Mouse (Mus musculus) liver, embryonic 16.5 days (tissue): ENCODE results near the gene Naa11. TPM values are rescaled to one million over a fixed set of nuclear protein-coding genes. Genes with fewer than 3 reads are reported as not detected.

Source experiments
- ATAC-seq: fragments of 200-750 bp; cut with Nextera tagmentation; 2 replicates; pipeline ENCODE4 v1.8.0; 2017; ENCODE audit warnings: low read depth, mild to moderate bottlenecking, moderate number of reproducible peaks, moderate library complexity
- H3K27ac ChIP-seq: fragments of 300-500 bp; sonication (generic); 2 replicates; pipeline ENCODE4 v1.5.1; 2014; ENCODE audit warnings: mild to moderate bottlenecking, low read length
- H3K27me3 ChIP-seq: fragments of 300-500 bp; sonication (generic); 2 replicates; pipeline ENCODE4 v1.6.1; 2014; ENCODE audit warnings: low read depth, low read length, mixed read lengths; ENCODE audit not compliant: control insufficient read depth, insufficient read depth
- H3K36me3 ChIP-seq: fragments of 300-500 bp; sonication (generic); 2 replicates; pipeline ENCODE4 v1.6.1; 2014; ENCODE audit warnings: mild to moderate bottlenecking; ENCODE audit not compliant: control insufficient read depth, insufficient read depth
- H3K4me1 ChIP-seq: fragments of 300-500 bp; sonication (generic); 2 replicates; pipeline ENCODE4 v1.6.1; 2014; ENCODE audit warnings: low read depth, low read length, mixed read lengths; ENCODE audit not compliant: control insufficient read depth
- H3K4me2 ChIP-seq: fragments of 300-500 bp; sonication (generic); 2 replicates; pipeline ENCODE4 v1.6.1; 2014; ENCODE audit warnings: low read depth, low read length, mixed read lengths
- H3K4me3 ChIP-seq: fragments of 300-500 bp; sonication (generic); 2 replicates; pipeline ENCODE4 v1.5.1; 2014; ENCODE audit warnings: low read depth, mild to moderate bottlenecking, low read length
- H3K9ac ChIP-seq: fragments of 300-500 bp; sonication (generic); 2 replicates; pipeline ENCODE4 v1.6.1; 2014; ENCODE audit warnings: low read depth, low read length
- H3K9me3 ChIP-seq: fragments of 300-500 bp; sonication (generic); replicated peaks from 2 replicates; pipeline ENCODE4 v1.6.1; 2016; ENCODE audit warnings: low read length; ENCODE audit not compliant: control insufficient read depth
- WGBS: fragments of 180-500 bp; shearing (Covaris S2); extraction: QIAGEN DNeasy Blood & Tissue Kit; methylation state at CpG from one replicate; pipeline ENCODE4 v1.1.7; 2014; ENCODE audit not compliant: insufficient replicate concordance; 5-methylcytosine and 5-hydroxymethylcytosine counted together
- polyA plus RNA-seq: library from polyadenylated mRNA; unstranded; fragments of >200 nt; fragmentation: Nextera tagmentation; extraction: Ambion mirVana; gene quantifications from 2 replicates; pipeline ENCODE4 v1.2.1, GENCODE M21; 2015

The Naa11 gene
- not detected in 2 replicates for polyA plus RNA-seq

- WGBS = 88% methylated on average over 23 of the region's 23 CpGs
- Histone ChIP-seq H3K4me3 (no peak within 1 kb of the TSS), H3K27me3 (no peaks in the 10 kb centered on the region), H3K36me3 (no peaks in the 10 kb centered on the region), H3K4me2 (no peak within 1 kb of the TSS), H3K27ac (no peak within 1 kb of the TSS), H3K4me1 (no peaks in the 10 kb centered on the region), H3K9me3 (no peaks in the 10 kb centered on the region; the same call in 1 of the 2 replicates), H3K9ac (no peak within 1 kb of the TSS)
- ATAC-seq = no peak
Measured at GRCm38 (mm10) chr5:97392160-97392559, at the start of gene Naa11. Gene Naa11, minus strand, starts transcription at chr5:97392379.

DNA sequence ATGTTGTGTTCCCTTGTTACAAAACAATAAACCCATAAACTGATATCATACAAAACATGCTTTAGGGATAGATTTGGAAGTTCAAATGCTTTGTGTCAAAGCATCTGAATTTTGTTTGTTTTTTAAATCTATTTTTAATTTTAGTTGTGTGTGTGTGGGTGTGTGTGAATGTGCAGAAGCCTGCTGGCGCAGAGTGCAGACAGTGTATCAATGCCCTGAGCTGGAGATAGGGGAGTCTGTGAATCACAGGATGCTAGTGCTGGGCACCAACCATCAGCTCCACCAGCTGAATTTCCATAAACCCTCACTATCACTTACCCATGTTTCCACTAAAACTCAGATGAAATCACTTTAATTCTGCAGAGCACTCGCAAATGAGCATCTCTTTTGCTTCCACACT lies 40.3 kb upstream of the Naa11 start:
- H3K9me3 ChIP-seq = no peaks in the 10 kb centered on the region
- no peak overlapping the region for H3K4me2 ChIP-seq
- no peak overlapping the region for H3K4me3 ChIP-seq
- H3K9ac ChIP-seq = no peak overlapping the region
- no peak for ATAC-seq
- H3K27ac ChIP-seq = no peak overlapping the region
- no peaks in the 10 kb centered on the region for H3K4me1 ChIP-seq
- WGBS = 65% methylated on average over 2 of the region's 2 CpGs
- no peaks in the 10 kb centered on the region for H3K36me3 ChIP-seq
- H3K27me3 ChIP-seq = no peaks in the 10 kb centered on the region

- WGBS = 73% methylated on average over 9 of the region's 9 CpGs
- ATAC-seq = no peak
- Histone ChIP-seq H3K4me2 (no peak overlapping the region), H3K4me1 (no peaks in the 10 kb centered on the region), H3K36me3 (no peaks in the 10 kb centered on the region), H3K27me3 (no peaks in the 10 kb centered on the region), H3K4me3 (no peak overlapping the region), H3K9me3 (no peaks in the 10 kb centered on the region), H3K27ac (no peak overlapping the region), H3K9ac (no peak overlapping the region)
Measured at GRCm38 (mm10) chr5:97429976-97430375, 37.8 kb upstream of the Naa11 start.

- Histone ChIP-seq H3K27ac (no peak overlapping the region), H3K4me2 (no peak overlapping the region), H3K9me3 (no peaks in the 10 kb centered on the region), H3K4me3 (no peak overlapping the region), H3K4me1 (no peaks in the 10 kb centered on the region), H3K27me3 (no peaks in the 10 kb centered on the region), H3K9ac (no peak overlapping the region), H3K36me3 (no peaks in the 10 kb centered on the region)
- 71% methylated on average over 2 of the region's 2 CpGs for WGBS
- ATAC-seq = no peak
Measured at GRCm38 (mm10) chr5:97421669-97422068, 29.5 kb upstream of the Naa11 start.

DNA sequence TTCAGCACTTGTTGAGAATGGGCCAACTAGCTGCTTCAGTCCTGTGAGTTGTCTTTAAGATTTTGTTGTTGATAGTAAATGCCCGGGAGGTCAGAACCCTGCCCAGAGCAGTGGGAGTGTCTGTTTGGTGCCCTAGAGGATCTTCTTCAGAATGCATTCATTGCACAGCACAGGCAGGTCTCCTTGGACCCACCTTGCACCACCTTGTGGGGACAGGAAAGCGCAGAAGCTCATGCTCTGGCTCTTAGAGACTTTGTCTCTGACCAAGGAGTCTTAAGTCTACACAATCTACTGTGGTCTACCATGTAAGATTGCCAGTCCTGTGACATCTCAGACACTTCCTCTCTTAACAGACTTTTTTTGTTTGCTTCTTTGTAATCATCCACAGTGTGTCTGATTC lies 25.0 kb upstream of the Naa11 start:
- H3K4me3 ChIP-seq = no peak overlapping the region
- H3K27me3 ChIP-seq = no peaks in the 10 kb centered on the region
- no peak overlapping the region for H3K27ac ChIP-seq
- 54% methylated on average over 2 of the region's 2 CpGs for WGBS
- no peaks in the 10 kb centered on the region for H3K36me3 ChIP-seq
- H3K4me2 ChIP-seq = no peak overlapping the region
- no peaks in the 10 kb centered on the region for H3K9me3 ChIP-seq
- H3K9ac ChIP-seq = no peak overlapping the region
- no peaks in the 10 kb centered on the region for H3K4me1 ChIP-seq
- no peak for ATAC-seq

GRCm38 (mm10) chr5:97415837-97416236 lies 23.7 kb upstream of the Naa11 start:
- no peak overlapping the region for H3K4me2 ChIP-seq
- H3K4me3 ChIP-seq = no peak overlapping the region
- WGBS = 64% methylated on average over 6 of the region's 6 CpGs
- H3K27me3 ChIP-seq = no peaks in the 10 kb centered on the region
- H3K27ac ChIP-seq = no peak overlapping the region
- no peak overlapping the region for H3K9ac ChIP-seq
- H3K9me3 ChIP-seq = no peaks in the 10 kb centered on the region
- ATAC-seq = no peak
- no peaks in the 10 kb centered on the region for H3K4me1 ChIP-seq
- no peaks in the 10 kb centered on the region for H3K36me3 ChIP-seq

DNA sequence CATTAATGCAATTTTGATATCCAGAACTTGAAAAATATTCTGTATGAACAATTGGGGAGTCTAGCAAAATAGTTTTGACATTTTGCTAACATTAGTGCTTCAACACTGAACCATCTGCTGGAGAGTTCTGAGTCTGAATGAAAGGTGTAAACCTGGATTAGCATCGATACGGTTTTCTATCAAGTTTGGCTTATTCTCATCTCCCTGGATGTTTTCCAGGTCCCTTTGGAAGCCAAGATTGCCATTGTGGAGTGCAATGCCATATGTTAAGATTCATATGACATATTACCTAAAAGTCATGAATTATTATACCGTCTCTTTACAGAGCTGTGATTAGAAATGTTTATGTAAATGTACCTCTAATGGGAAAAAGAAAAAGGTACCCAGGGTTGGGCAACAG lies 21.5 kb upstream of the Naa11 start:
- no peak overlapping the region for H3K9ac ChIP-seq
- WGBS = 72% methylated on average over 3 of the region's 3 CpGs
- H3K9me3 ChIP-seq = no peaks in the 10 kb centered on the region
- H3K4me1 ChIP-seq = no peaks in the 10 kb centered on the region
- H3K36me3 ChIP-seq = no peaks in the 10 kb centered on the region
- no peak overlapping the region for H3K27ac ChIP-seq
- no peak overlapping the region for H3K4me3 ChIP-seq
- no peaks in the 10 kb centered on the region for H3K27me3 ChIP-seq
- no peak for ATAC-seq
- no peak overlapping the region for H3K4me2 ChIP-seq

DNA sequence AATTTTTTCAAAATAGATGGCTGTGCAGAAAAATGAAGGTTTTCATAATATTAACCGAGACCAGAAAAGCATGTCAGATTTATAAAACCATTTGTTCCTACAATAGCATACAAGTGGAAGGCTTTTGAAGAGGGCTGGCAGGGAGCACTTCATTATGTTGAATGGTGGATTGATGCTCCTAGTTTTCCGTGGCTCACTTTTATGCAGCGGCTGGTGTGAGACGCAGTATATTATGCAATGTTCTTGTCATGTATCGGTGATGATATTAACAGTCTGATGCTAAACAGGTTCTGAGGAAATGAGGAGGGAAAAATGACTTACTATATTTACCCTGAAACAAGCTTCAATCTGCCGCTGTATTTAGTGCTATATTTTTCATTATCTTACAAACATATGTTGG lies 18.0 kb upstream of the Naa11 start:
- 77% methylated on average over 6 of the region's 6 CpGs for WGBS
- H3K9ac ChIP-seq = no peak overlapping the region
- no peak overlapping the region for H3K4me2 ChIP-seq

GRCm38 (mm10) chr5:97409234-97409704 lies 17.1 kb upstream of the Naa11 start:
- Histone ChIP-seq H3K9ac (no peak overlapping the region), H3K27ac (no peak overlapping the region), H3K4me3 (no peak overlapping the region), H3K4me2 (no peak overlapping the region), H3K9me3 (no peaks in the 10 kb centered on the region), H3K36me3 (no peaks in the 10 kb centered on the region), H3K27me3 (no peaks in the 10 kb centered on the region), H3K4me1 (no peaks in the 10 kb centered on the region)
- ATAC-seq = no peak
- WGBS = 48% methylated on average over 4 of the region's 4 CpGs

More for the DNA sequence above, 18.0 kb upstream of the Naa11 start:
- H3K27ac ChIP-seq = no peak overlapping the region
- H3K27me3 ChIP-seq = no peaks in the 10 kb centered on the region
- H3K4me3 ChIP-seq = no peak overlapping the region
- ATAC-seq = no peak
- H3K36me3 ChIP-seq = no peaks in the 10 kb centered on the region
- no peaks in the 10 kb centered on the region for H3K9me3 ChIP-seq
- no peaks in the 10 kb centered on the region for H3K4me1 ChIP-seq
